Mouse (Mus musculus) cerebellum, postnatal 25 days (tissue): ENCODE measurements around the gene Per1.

ENCODE experiments used
- DNase-seq, 2 experiments: peaks; one replicate each; pipeline ENCODE4 v3.0.0; 2021; ENCODE audit warnings: mixed read lengths in 2 of 2

The Per1 gene

DNA sequence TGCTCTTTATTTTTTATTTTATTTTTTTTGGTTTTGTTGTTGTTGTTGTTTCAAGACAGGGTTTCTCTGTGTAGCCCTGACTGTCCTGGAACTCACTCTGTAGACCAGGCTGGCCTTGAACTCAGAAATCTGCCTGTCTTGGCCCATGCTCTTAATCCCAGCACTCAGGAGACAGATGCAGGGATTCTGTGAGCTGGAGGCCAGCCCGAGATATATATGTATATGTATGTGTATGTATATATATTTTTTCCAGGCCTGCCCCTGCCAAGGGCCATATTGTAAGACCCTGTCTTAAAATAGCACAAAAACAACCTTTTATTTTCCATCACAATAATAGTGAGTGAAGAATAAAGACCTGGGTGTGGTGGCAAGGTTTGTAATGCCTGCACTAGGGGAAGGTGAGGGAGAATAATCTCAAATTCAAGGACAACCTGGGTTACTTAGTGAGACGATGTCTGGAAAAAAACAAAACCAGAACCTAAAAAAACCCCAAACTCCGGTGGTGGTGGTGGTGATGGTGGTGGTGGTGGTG is 29.6 kb upstream of the Per1 start:
- DNase-seq, result peak in 1 of 2 experiments; percentile 33

DNA sequence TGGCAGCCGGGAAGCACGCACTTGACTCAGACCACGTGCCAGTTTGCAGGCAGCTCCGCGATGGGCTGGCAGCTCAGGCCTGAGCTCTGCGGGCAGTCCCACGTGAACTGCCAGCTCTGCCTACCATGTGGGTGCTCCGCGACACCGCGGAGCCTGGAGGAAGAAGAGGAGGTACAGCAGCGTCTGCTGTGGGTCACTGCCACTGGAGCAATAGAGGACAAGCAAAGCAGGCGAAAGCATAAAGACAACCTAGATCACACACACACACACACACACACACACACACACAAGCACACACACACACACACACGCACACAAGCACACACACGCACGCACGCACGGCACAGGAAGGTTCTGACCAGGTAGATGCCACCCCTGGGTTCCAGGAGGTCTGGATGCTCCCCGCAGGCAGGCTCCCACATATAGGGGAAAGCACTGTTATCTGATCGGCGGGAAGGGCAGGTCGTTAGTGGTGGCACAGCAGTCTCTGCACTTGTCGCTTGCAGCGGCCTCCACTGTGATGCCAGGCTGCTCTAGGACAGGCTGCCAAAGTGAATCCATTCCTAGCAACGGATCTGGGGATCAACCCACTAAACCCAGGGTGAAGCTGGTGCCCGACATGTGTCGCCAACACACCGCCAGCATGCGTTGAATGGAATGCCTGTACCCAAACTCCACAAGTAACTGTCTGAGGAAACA is 28.7 kb upstream of the Per1 start:
- DNase-seq, result peak; percentile 72 to 77

DNA sequence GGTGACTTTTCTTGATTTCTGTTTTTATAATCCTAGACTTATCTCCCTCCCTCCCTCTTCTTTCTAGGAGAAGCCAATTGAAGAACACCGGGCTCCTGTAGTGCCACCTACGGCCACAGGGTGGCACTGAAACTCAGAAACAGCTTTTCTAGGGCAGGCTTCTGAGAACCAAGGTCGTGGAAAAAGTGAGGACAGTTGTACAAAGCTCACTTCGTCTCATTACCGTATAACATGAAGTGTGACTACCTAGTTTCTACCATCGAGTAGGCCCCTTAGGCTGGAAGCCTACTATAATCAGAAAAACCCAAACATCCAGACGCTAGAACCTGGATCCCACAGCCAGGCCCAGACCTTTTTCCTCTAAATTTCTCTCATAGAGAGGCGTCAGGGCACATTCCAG is 28.1 kb upstream of the Per1 start:
- DNase-seq, result peak; percentile 94 to 96

DNA sequence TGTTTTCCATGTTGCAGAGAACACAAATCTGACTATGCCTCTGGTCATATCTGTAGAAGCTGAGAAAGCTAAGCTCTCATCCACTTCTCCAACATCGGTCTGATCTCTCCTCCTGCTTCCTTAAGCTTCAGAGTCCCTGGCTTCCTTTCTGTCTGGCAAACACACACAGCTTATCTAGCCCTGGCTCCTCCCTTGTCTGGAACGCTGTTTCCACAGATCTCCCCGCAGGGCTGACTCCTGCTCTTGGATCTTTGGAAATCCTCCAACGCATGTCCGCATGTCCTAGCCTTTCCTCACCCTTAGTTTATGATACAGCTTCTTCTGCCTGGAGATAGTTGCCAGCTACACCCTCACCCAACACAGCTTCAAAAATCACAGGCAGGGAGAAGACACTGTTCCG is 27.4 kb upstream of the Per1 start:
- no peak for DNase-seq

DNA sequence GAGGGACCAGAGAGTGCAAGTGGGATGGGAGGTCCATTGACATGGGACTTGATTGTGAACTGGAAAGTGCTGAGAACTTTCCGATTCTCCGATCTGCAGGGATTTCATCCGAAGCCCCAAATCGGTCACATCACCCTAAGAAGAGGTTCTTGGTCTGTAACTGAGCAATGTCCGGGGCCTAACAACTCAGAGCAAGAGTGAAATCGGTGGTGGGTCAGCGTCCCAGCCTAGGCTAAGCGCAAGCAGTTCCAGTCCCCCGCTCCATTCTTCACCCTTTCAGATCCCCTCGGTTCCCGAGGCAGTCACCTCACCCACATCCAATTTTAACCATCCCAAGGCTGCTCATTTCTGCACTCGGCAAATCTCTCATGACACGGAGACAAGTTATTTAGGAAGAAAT is 24.9 kb upstream of the Per1 start:
- DNase-seq, result peak in 1 of 2 experiments; percentile 53

DNA sequence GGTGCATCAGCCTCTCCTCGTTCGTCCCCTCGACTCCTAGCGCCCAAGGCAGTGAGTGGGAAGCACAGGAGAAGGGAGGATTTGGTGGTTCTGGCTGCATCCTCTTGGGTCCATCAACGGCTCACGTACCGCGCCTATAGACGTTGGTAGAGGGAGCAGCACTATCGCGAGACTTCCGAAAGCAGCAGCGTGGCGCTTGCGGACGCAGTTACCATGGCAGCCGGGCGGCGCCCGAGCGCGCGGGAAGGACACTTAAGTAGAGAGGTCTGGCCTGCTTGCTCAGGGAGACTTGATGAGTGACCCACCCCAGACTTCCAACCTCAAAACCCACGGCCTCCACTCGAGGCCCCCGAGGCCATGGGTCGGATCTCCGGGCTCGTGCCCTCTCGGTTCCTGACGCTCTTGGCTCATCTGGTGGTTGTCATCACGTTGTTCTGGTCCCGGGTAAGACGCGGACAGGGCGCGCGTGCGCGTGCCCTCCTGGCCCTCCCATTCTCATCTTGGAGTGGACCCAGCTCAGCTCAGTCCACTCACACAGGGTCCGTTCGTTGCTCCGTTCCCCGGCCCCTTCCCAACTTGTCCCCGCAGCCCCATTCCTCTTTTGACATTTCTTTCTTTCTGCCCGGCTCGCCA is 24.3 kb upstream of the Per1 start, which contains the start of gene Tmem107:
Tmem107 (plus strand) TSS at position 217 of the 633 bp plus-strand sequence.
- peak; percentile 96 to 97 for DNase-seq

DNA sequence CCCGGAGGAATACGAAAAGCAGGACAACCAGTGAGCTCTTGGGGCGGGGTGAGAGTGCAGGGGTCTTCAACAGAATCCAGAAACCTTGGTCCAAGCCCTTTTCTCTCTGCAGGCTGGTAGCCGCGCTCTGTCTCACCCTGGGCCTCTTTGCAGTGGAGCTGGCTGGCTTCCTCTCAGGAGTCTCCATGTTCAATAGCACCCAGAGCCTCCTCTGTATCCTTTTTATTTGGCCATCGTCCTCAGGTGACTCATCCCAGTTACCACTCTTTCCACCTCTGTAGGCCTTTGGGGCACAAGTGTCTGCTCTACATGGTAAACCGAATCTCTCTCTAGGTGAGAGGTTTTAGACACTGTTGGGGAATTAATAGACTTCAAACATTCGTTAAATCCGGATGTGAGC is 23.8 kb upstream of the Per1 start:
- no peak for DNase-seq

DNA sequence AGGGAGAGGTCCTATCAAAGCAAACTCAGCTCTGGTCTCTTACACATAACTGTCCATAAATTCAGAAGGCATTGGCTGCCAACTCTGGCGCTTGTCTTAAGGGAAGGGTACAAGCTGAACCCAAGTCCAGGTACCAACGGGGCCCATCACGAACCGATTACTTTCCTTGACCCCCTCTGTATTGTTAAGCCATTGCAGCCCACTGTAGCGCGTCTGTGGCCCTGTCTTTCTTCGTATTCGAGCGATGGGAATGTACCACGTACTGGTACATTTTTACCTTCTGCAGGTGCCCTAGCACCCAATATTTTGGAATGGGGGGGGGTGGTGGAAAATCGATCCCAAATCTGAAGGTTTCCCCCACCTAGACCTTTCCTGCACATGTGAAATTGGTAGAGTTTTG is 22.8 kb upstream of the Per1 start:
- DNase-seq, result no peak

DNA sequence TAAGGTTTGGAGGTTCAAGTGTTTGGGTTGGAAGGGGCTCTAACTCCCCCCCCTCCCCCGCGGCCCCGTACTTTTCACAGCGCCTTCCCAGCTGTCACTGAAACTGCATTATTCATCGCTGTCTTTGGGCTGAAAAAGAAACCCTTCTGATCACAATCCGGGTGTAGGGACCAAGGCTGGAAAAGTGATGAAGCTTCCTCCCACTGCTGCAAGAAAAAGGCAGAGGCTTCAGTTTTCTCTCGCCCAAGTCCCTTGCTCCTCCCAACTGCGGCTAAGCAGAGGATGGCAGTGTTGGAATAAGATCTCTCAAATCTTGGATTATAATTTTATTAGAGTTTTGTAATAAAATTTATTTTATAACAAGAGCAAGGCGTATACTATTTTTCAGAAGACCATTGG is 22.4 kb upstream of the Per1 start:
- peak in 1 of 2 experiments; percentile 46 for DNase-seq

DNA sequence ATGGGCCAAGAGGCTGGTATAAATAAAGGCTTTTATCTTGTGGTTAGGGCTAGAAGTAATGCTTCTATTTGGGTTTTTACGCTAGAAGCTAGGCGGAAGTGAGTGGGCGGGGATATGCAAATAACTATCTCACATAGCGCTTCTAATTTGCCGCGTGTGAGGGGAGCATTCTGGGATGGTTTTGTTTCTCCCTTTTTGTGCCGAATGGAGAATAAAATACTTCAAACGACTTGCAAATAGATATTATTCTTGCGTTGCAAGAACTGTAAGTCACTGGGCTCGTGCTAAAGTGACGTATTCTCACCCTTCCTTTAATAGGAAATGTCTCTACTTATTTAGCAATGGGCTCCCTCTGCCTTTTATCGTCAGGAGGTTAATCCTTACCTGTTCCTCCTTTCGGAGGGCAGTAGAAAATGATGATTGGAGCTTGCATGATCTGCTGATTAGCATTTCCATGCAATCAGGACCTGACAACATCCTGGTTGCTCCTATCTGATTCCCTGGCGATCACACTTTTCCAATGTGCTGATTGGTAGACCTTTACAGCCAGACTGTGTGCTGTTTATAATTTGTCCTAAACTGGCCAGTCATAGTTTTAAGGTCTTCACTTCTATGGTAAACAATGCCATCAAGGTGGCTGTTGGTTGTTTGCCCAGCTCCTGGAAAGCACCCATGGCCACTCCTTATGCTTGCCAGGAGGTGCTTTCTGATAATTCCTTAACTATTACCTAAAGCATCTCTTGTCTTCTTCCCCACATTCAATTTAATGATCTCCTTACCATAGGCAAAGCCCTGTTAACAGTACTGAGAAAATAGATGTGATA is 21.7 kb upstream of the Per1 start:
- DNase-seq, result peak; percentile 79 to 87

DNA sequence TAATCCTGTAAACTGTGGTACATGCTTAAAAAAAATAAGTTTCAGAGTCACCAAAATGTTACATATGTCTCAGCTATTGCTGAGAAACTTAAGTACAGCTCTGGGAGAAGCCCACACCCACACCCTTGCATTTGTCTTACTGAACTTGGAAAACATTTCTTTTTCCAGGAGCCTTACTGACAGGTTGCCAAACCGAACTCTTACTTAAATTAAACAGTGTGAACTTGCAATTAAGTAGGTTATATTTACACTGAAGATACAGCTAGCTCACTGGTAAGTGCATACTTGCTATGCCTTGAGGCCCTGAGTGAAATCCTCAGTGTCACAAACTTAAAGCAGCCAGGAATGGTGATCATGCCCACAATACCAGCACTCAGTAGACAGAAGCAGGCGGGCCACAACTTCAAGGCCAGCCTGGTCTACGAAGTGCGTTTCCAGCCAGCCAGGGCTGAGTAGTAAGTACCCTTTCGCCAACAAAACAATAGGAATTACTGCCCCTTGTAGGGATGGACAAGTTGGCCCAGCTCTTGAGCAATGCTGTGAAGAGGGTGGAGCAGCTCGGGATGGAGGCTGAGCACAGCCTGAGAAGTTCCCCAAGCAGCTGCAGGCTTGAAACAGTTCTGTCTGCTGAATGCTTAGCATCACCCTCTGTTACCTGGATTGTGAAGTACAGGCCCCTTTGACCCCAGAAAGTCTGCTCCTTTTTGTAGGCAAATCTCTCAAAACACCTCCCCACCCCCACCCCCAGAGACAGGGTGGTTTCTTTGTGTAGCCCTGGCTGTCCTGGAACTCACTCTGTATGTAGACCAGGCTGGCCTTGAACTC is 20.9 kb upstream of the Per1 start:
- no peak for DNase-seq

DNA sequence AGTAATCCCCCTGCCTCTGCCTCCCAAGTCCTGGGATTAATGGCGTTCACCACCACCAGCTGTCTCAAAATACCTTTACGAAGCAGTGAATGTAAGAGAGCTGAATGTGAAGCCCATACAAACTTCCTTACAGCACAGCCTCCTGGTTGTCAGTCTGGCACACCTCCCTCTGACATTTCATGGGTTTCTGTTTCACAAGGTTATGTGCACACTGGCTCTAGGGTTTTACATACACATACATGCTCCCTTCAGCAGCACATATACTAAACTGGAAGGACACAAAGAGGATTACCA is 20.3 kb upstream of the Per1 start:
- no peak for DNase-seq

DNA sequence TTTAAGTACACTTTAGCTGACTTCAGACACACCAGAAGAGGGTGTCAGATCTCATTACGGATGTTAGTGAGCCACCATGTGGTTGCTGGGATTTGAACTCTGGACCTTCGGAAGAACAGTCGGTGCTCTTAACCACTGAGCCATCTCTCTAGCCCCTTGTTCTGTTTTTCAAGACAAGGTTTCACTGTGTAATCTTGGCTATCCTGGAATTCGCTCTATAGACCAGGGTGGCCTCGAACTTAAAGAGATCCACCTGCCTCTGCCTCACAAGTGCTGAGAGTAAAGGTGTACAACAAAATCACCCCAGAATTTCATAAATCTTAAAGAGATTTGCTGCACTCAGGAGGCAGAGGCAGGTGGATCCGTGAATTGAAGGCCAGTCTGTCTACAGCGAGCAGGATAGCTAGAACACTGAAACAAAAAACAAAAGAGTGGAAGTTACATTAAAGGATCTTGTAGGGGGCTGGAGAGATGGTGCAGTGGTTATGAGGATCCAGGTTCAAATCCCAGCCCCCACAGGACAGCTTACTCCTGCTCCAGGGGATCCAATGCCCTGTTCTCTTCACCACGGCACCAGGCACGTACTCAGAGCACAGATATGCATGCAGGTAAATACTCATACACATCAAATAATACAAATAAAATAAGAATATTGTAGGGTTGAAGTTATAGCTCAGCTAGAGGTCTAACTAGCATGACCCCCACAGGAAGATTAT is 19.1 kb upstream of the Per1 start:
- DNase-seq, result no peak

DNA sequence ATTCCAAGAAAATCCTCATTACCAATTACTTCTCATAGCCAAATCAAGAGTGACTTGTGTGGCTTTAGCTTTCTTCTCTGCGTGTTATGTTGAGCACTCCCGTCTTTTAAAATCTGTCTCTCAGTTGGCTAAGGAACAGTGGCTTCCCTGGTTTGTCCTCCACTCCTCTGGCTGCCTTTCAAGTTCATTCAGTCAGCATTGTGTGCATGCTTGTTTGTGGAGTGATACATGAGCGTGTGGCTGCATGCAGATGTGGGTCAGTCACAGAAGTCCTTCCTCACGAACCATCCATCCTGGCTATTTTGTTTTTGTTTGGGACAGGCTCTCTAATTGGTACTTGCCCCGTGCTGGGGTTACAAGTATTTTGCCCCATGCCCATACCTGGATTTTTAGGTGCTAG is 18.4 kb upstream of the Per1 start:
- no peak for DNase-seq

DNA sequence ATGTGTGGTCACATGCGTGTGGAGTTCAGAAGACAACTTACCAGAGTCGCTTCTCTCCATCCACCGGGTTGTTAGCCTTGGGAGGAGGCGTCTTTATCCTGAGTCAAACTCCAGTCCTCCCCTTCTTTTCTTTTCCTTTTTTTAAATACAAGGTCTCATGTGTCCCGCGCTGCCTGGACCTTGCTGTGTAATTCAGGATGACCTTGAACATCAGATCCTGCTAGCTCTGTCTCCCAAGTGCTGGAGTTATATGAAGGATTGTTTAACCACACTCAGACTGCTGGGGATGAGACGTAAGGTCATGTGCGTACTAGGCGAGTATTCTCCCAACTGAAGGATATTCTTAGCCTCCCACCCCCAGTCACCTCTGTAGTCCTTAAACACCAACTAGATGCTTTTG is 17.7 kb upstream of the Per1 start:
- DNase-seq, result no peak

DNA sequence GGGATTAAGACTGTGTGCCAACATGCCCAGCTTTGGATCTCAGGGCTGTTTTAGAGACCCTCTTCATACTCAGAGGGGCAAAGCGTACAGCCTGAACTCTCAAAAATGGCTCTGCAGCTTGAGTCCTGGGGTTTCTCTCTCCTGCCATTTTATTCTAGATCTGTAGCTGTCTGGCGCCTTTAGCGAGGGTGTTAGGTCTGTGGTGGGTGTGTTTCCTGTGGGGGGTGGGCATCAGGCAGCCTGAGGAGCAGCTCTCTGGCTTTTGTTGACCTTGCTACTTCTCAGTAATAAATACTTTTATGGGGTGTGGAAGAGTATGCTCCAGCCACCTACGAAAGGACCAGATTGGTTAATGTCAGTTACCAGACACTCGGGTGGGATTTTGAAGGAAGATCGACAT is 17.0 kb upstream of the Per1 start:
- no peak for DNase-seq

DNA sequence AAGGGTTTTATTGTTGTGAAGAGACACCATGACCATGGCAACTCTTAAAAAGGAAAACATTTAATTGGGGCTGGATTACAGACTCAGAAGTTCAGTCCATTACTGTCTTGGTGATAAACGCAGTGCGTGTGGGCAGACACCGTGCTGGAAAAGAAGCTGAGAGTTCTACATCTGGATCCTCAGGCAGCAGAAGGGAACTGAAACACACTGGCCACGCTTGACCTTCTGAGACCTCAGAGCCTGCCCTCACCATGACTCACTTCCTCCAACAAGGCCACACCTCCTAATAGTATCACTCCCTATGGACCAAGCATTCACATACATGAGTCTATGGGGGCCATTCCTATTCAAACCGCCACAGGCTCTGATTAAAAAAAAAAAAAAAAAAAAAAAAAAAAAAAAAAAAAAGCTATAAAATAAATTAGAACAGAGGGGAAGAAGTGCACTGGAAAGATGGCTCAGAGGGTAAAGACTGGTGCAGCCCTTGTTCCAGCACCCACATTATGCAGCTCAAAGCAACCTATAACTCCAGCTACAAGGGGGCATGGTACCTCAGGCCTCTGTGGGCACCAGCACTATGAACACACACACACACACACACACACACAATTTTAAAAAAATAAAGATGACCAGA is 16.1 kb upstream of the Per1 start:
- DNase-seq, result no peak

DNA sequence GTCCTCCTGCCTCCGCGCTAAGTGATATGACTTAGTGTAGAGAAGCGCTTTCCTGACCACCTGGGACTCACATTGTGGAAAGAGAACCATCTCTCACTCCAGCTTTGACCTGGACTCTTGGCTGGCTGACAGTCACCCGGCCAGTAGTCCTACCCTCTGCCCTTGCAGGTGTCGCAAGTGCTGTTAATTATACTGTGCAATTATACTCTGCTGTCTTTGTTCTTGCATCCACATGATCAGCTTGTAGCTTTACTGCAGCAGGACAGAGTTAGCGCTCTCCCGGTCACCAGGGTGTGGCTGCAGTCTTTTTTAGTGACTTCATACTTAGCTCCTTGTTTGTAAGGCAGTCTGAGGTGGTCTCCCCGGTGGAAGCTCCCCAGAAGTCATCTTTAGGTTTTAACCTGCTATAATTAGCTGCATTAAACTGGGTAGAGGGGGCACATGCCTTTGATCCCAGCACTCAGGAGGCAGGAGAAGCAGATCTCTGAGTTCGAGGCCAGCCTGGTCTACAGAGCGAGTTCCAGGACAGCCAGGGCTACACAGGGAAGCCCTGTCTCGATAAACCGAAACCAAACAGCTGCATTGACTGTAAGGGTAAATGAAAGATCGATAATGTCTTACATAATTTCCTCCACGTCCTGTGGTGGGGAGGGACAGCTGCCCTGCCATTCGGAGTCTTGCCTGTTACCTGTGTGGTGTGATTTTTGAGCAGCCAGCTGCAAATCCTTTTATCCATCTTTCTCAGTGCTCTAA is 14.7 kb upstream of the Per1 start:
- peak in 1 of 2 experiments; percentile 3 for DNase-seq

DNA sequence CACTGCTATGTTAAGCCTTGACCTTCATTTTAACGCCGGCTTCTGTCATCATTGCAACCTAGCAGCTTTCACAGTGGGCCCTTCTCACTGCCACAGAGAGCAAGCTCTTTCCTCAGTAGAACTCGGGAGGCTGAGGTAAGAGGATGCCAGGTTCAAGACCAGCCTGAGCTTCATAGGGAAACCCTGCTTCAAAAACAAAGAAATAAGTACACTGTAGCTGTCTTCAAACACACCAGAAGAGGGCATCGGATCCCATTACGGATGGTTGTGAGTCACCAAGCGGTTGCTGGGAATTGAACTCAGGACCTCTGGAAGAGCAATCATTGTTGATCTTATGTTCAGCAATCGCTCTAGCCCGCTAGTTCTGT is 14.2 kb upstream of the Per1 start:
- no peak for DNase-seq

DNA sequence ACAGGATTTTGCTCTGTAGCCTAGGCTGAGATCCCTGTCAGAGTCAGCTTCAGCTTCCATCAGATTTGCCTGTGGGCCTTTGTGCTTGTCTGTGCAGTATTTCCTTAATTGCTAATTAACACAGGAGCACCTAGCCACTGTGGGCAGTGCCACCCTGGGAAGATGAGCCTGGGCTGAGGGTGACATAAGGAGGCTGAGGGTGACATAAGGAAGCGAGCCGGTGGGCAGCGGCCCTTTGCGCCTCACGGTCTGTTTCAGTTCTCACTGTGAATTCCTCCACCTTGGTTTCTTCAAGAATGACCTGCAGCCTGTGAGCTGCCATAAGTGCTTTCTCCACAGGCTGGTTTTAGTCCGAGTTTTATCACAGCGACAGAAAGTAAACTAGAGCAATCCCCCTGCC is 13.4 kb upstream of the Per1 start:
- peak in 1 of 2 experiments; percentile 4 for DNase-seq

DNA sequence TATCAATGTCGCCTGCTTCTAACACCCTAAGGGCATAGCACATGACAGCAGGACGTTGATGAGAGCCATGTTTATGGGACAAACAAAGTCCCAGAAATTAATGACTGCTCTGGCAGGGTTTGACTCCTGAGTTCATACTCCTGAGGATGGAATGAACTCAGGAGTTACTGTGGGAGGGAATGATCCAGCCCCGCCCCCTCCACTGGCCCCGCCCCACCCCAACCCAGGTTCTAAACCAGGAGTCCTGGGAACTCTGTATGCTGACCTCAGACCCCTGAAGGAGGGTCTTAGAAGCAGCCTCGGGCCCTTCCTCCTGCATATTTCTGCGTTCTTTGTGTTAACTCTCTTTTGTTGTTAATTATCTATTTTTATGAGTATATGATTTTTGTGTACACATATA is 9.4 kb upstream of the Per1 start:
- peak in 1 of 2 experiments; percentile 3 for DNase-seq
